Mouse (Mus musculus) G1E (cell line): ENCODE measurements around the gene Slc9a3r1.

Experiments
- CTCF ChIP-seq: IDR thresholded peaks from 2 replicates; pipeline ENCODE4 v1.5.1; 2012; ENCODE audit warnings: low read depth, low read length, inconsistent platforms, mixed read lengths
- GATA1 ChIP-seq: IDR thresholded peaks from 2 replicates; pipeline ENCODE4 v1.6.1; 2012; ENCODE audit warnings: borderline replicate concordance, low read length, inconsistent platforms, mixed read lengths
- POLR2AphosphoS5 ChIP-seq: IDR thresholded peaks from 2 replicates; pipeline ENCODE4 v1.6.1; 2012; ENCODE audit warnings: low read depth, low read length, inconsistent platforms; ENCODE audit not compliant: insufficient replicate concordance

- TF ChIP-seq CTCF (no peak), GATA1 (no peak), POLR2AphosphoS5 (no peak)
Observed at GRCm38 (mm10) chr11:115215123-115215522, 52.0 kb downstream of the Slc9a3r1 start.
